Mouse (Mus musculus) forebrain, embryonic 10.5 days (tissue): ENCODE results near the gene Zfp36l1. TPM values are rescaled to one million over a fixed set of nuclear protein-coding genes. Genes with fewer than 3 reads are reported as not detected.

ENCODE experiments used
- DNase-seq: peaks from one replicate; pipeline ENCODE4 v3.0.0-alpha.2; 2017; ENCODE audit warnings: low spot score; ENCODE audit errors: extremely low spot score
- H3K27ac ChIP-seq: fragments of 300-500 bp; sonication (generic); 2 replicates; pipeline ENCODE4 v1.5.1; 2016; ENCODE audit warnings: mild to moderate bottlenecking
- H3K27me3 ChIP-seq: fragments of 300-500 bp; sonication (generic); 2 replicates; pipeline ENCODE4 v1.6.1; 2016; ENCODE audit warnings: mild to moderate bottlenecking; ENCODE audit not compliant: poor library complexity, severe bottlenecking
- H3K36me3 ChIP-seq: fragments of 300-500 bp; sonication (generic); replicated peaks from 2 replicates; pipeline ENCODE4 v1.6.1; 2016; ENCODE audit warnings: mild to moderate bottlenecking, moderate library complexity
- H3K4me1 ChIP-seq: fragments of 300-500 bp; sonication (generic); 2 replicates; pipeline ENCODE4 v1.6.1; 2016
- H3K4me3 ChIP-seq: fragments of 300-500 bp; sonication (generic); 2 replicates; pipeline ENCODE4 v1.5.1; 2016; ENCODE audit warnings: mild to moderate bottlenecking, moderate library complexity
- H3K9me3 ChIP-seq: fragments of 300-500 bp; sonication (generic); 2 replicates; pipeline ENCODE4 v1.6.1; 2016; ENCODE audit warnings: mild to moderate bottlenecking, moderate library complexity
- WGBS: fragments of 180-500 bp; shearing (Covaris S2); methylation state at CpG from one replicate; pipeline ENCODE4 v1.1.7; 2016; 5-methylcytosine and 5-hydroxymethylcytosine counted together
- polyA plus RNA-seq: library from polyadenylated mRNA; unstranded; fragments of >200 nt; fragmentation: Nextera tagmentation; extraction: Ambion mirVana; gene quantifications from 2 replicates; pipeline ENCODE4 v1.2.1, GENCODE M21; 2016

The Zfp36l1 gene
- polyA plus RNA-seq, 1 experiment from 2014 or later: 121 TPM

DNA sequence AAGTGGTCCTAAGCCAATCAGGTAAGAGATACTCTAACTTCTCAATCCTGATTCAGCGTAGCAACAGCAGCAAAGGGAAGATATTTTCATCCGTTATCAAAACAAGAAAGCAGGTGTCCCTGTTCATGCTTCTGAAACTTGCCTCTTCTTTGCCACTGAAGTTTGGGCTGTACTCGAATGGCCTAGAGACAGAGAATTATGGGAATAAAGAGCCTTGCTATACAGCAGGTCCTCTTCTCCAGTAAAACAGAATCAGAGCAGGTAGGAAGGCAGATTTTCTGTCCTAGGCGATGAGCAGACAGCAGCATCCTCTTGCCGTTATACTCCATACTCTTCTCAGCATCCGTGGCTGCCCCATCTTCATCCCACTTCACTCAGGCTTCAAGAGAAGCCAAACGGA, 44.8 kb downstream of the Zfp36l1 start:
- Histone ChIP-seq H3K4me1 (peaks cover 90% of the 10 kb centered on the region), H3K27ac (peak overlapping the region; percentile 45), H3K27me3 (no peaks in the 10 kb centered on the region), H3K36me3 (no peaks in the 10 kb centered on the region), H3K4me3 (no peak overlapping the region), H3K9me3 (no peaks in the 10 kb centered on the region)
- WGBS: 79% methylated on average over 7 of the region's 7 CpGs
- DNase-seq: no peak

DNA sequence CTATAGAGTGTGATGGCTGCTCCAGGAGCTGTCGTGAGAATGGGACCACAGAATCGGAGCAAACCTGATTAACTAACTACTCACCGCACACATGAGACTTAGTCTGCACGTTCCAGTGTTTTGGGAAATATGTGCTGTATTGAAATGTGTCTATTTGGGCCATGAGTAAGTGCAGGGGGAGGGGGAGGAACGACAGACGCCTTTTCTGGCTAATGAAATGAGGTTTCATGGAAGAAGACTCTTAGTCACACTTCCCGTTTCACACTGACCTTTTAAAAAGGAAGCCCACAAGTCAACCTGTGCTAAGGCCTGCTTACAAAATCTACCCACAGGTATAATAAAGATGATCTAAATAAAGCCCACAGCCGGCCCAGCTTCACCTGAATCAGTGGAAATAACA, 47.8 kb downstream of the Zfp36l1 start:
- DNase-seq: no peak
- Histone ChIP-seq H3K27me3 (no peaks in the 10 kb centered on the region), H3K4me1 (peaks cover 97% of the 10 kb centered on the region), H3K27ac (peak overlapping the region; percentile 96), H3K36me3 (no peaks in the 10 kb centered on the region), H3K4me3 (no peak overlapping the region), H3K9me3 (no peaks in the 10 kb centered on the region)
- WGBS: 86% methylated on average over 8 of the region's 8 CpGs

DNA sequence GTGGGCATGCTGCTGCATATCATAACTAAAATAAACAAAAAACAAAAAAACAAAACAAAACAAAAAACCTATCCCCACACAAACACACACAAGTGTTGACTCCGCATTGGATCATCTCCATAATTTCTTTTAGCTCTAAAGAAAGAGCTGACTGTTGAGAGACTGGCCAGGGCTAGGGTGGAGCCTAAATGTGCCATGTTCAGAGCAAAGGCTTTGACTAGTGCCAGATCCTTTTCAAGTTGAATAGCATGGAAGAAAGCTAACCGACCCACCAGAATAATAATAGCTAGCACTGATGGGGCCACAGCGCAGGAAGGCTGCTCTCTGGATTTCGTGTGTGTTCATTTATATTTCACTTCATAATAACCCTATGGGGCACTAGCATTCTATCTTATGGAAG, 48.5 kb downstream of the Zfp36l1 start:
- peak overlapping the region; percentile 96 for H3K27ac ChIP-seq
- H3K9me3 ChIP-seq: no peaks in the 10 kb centered on the region
- H3K36me3 ChIP-seq: no peaks in the 10 kb centered on the region
- H3K27me3 ChIP-seq: no peaks in the 10 kb centered on the region
- no peak overlapping the region for H3K4me3 ChIP-seq
- DNase-seq: no peak
- H3K4me1 ChIP-seq: peaks cover 97% of the 10 kb centered on the region
- 73% methylated on average over 4 of the region's 4 CpGs for WGBS

DNA sequence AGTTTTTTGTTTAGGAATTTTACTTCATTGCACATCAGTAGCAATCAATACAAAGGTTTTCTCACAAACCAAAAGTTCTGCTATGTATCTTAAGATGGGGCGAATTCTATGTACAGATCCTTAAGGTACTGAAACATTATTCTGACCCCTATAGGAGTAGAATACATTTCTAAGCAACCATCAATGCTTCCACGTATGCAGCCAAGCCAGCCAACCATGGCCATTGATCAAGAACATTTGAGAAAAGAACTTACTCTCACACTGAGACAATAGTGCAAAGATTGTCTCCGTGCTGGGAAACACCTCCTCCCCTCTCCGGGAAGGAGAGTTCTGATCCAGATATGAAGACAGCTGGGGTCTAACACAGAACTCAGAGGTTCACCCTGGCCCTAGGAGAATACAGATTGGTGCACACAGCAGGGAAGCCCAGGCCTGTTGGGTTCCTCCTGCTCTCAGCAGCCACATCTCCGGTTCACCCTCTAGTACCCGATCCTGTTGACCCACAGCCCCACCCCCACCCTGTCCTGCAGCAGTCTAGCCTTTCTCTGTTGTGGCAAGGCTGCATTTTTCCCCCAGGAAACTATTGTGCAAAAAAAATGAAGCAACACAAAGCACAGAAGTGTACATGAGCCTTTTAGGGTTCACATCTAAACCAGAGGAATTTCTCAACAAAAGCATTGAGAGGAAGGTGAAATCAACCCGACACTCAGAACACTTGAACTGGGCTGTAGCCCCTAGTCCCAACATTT, 49.2 kb downstream of the Zfp36l1 start:
- DNase-seq: no peak
- WGBS: 29% methylated on average over 7 of the region's 7 CpGs
- no peaks in the 10 kb centered on the region for H3K9me3 ChIP-seq
- H3K36me3 ChIP-seq: no peaks in the 10 kb centered on the region
- H3K4me3 ChIP-seq: peak overlapping the region; percentile 37; the same call in 1 of the 2 replicates
- H3K27ac ChIP-seq: peak overlapping the region; percentile 96
- no peaks in the 10 kb centered on the region for H3K27me3 ChIP-seq
- H3K4me1 ChIP-seq: peaks cover 90% of the 10 kb centered on the region

DNA sequence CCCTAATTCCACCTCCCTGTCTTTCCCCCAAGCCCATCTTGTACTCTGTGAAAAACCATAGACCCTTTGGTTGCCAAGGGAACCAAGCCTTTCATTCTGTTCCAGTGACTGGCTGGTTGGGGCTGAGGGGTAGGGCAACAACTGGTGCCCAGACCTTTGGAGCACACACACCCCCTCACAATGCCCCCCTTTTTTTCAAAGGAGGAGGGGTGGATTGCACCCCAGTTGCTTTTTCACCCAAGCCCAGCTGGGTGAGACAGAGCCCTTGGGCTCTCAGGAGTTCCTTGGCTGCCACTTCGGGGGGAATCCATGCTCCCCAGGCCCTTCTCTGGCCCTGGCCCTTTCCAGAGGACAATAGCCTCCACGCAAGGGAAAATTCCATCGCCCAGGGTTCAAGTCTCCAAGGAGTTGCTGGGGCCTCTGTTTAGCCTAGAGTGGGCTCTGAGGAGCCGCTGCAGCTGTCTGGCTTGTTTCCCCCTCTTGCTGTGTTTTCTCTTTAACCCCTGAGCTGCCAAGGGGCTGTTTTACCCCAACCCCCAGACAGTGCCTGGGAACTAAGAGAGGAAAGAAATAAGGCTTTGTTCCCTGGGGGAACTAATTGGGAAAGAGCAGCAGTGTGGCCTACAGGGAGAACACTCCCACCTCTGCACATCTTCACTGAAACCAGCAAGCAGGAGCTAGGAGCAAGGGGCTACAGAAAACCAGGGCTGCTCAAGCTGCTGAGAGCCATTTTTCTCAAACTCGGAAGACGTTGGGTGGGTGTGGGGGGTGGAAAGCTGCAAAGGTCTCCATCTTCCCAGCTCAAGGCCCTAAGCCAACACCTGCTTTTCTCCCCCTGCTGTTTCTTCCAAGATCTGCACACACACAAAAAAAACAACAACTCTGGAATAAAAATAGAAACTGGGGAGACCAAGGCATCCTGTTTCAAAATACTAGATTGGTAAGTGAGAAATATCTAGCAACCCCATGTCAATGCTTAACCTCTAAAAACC, 50.1 kb downstream of the Zfp36l1 start:
- Histone ChIP-seq H3K27me3 (no peaks in the 10 kb centered on the region), H3K4me3 (peak overlapping the region; percentile 37), H3K9me3 (no peaks in the 10 kb centered on the region), H3K27ac (peak overlapping the region; percentile 96), H3K36me3 (no peaks in the 10 kb centered on the region), H3K4me1 (peaks cover 81% of the 10 kb centered on the region)
- peak; percentile 89 for DNase-seq
- WGBS: 0% methylated on average over 6 of the region's 6 CpGs

DNA sequence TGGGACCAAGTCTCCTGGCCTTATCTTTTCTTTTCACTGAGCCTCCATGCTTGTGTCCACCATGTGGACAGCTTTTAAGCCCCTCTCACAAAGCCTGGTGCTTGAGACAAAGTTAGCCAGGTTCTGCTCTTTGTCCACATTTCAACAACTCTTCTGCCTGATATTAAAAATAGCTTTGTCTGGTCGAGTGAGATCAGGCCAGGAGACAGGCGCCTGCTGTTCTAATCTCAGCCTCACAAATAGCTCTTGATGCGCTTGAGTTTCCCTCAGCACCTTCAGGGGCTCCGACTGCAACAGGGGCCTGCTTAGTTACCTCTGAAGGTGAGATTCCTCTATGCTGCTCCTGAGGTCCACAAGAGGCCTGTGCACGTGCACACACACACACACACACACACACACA, 51.0 kb downstream of the Zfp36l1 start:
- WGBS: 15% methylated on average over 5 of the region's 5 CpGs
- H3K4me3 ChIP-seq: peak overlapping the region; percentile 37
- no peaks in the 10 kb centered on the region for H3K9me3 ChIP-seq
- peak overlapping the region; percentile 96 for H3K27ac ChIP-seq
- H3K27me3 ChIP-seq: no peaks in the 10 kb centered on the region
- H3K36me3 ChIP-seq: no peaks in the 10 kb centered on the region
- no peak for DNase-seq
- H3K4me1 ChIP-seq: peaks cover 84% of the 10 kb centered on the region

DNA sequence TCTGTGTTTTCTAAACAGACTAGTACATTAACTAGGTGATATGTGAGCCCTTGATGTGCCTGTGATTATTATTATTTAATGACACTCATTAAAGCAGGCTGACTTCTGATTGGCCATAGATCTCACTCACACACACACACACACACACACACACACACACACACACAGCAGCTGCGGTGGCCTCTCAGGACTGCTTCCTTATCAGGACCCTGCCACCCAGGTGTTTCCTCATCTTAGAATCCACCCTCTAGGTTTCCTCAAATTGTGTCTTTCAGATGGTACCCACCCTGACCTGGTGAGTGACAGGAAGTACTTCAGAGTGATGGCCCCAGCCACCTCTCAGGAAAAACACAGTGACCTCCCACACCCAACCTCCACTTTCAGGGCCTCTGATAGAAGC, 52.0 kb downstream of the Zfp36l1 start:
- peaks cover 76% of the 10 kb centered on the region for H3K4me1 ChIP-seq
- no peaks in the 10 kb centered on the region for H3K36me3 ChIP-seq
- H3K9me3 ChIP-seq: no peaks in the 10 kb centered on the region
- H3K27ac ChIP-seq: peak overlapping the region; percentile 96
- 71% methylated on average over 1 of the region's 1 CpGs for WGBS
- H3K4me3 ChIP-seq: no peak overlapping the region
- no peak for DNase-seq
- no peaks in the 10 kb centered on the region for H3K27me3 ChIP-seq

DNA sequence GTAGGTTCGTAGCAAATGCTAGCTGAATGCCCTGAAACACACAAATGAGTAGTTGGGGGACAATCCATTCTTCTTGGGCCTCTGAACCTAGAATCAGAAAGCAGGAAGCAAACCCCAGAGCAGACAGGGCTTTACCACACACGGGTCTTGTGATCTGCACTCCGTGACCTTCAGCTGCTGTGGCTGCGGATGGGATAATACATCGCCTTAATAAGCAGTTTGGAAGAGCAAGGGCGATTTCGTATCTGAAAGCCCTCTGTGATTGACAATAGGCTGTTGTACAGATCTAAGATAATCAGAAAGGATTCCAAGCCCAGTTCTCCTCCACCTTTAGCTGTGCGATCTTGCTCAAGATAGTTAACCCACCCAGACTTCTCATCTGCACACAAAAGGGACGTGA, 52.5 kb downstream of the Zfp36l1 start:
- 42% methylated on average over 9 of the region's 9 CpGs for WGBS
- Histone ChIP-seq H3K36me3 (no peaks in the 10 kb centered on the region), H3K27me3 (no peaks in the 10 kb centered on the region), H3K4me3 (no peak overlapping the region), H3K9me3 (no peaks in the 10 kb centered on the region), H3K4me1 (peaks cover 72% of the 10 kb centered on the region), H3K27ac (peak overlapping the region; percentile 96)
- DNase-seq: no peak

DNA sequence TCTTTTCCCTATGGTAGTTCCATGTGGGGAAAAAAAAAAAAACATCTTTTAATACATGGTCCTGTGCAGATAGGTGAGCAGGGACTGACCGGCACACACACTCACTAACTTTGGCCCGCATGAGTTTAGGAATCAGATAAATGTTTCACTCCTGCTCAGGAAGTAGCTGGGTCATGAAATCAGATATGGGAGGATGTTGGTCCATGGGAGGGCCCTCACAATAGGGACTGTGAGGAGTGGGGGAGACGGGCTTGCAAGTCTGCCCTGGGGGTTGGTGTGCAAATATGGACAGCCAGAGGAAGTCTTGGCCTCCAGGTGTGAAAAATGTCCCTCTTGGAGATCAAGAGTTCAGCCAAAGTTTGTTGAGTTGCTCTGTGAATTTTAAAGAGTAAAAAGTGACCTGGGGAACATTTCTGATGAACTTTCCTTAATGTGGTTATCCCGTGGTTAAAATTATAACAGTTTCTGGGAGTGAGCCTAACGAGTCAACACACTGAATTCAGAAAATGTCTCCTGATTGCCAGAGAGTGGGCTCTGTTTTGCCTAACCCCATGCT, 53.0 kb downstream of the Zfp36l1 start:
- Histone ChIP-seq H3K36me3 (no peaks in the 10 kb centered on the region), H3K4me3 (no peak overlapping the region), H3K9me3 (no peaks in the 10 kb centered on the region), H3K27ac (peak overlapping the region; percentile 96), H3K4me1 (peaks cover 70% of the 10 kb centered on the region), H3K27me3 (no peaks in the 10 kb centered on the region)
- no peak for DNase-seq
- WGBS: 75% methylated on average over 5 of the region's 5 CpGs

Other genes starting within 250 kb of the Zfp36l1 start
- gene Actn1, start 147.4 kb upstream of the Zfp36l1 start, polyA plus RNA-seq: 27.8 and 29.2 TPM in 2 replicates